Mouse (Mus musculus) testis, adult 2 months (tissue): ENCODE measurements around the gene Mknk1. TPM values are rescaled to one million over a fixed set of nuclear protein-coding genes. Genes with fewer than 3 reads are reported as not detected.

Experiments
- H3K27ac ChIP-seq: fragments of 200-500 bp; 2 replicates; pipeline ENCODE4 v1.5.1; 2012; ENCODE audit warnings: low read depth, low read length; ENCODE audit not compliant: control insufficient read depth, insufficient read depth
- H3K27me3 ChIP-seq: fragments of 200-500 bp; 2 replicates; pipeline ENCODE4 v1.6.1; 2012; ENCODE audit warnings: mild to moderate bottlenecking, low read length, moderate library complexity; ENCODE audit not compliant: control insufficient read depth, insufficient read depth
- H3K36me3 ChIP-seq: fragments of 200-500 bp; 2 replicates; pipeline ENCODE4 v1.6.1; 2012; ENCODE audit warnings: mild to moderate bottlenecking, low read length; ENCODE audit not compliant: control insufficient read depth, insufficient read depth
- H3K4me1 ChIP-seq: fragments of 200-500 bp; 2 replicates; pipeline ENCODE4 v1.6.1; 2012; ENCODE audit warnings: low read length; ENCODE audit not compliant: control insufficient read depth, insufficient read depth
- H3K4me3 ChIP-seq: fragments of 200-500 bp; 2 replicates; pipeline ENCODE4 v1.5.1; 2012; ENCODE audit warnings: low read depth, mild to moderate bottlenecking, low read length, moderate library complexity, mixed read lengths; ENCODE audit not compliant: control insufficient read depth
- CTCF ChIP-seq: fragments of 200-500 bp; IDR thresholded peaks from 2 replicates; pipeline ENCODE4 v1.5.1; 2012; ENCODE audit warnings: low read depth, mild to moderate bottlenecking, inconsistent platforms, low read length, moderate library complexity; ENCODE audit not compliant: control insufficient read depth, insufficient read depth, insufficient replicate concordance
- POLR2A ChIP-seq: fragments of 200-500 bp; IDR thresholded peaks from 2 replicates; pipeline ENCODE4 v1.6.1; 2012; ENCODE audit warnings: low read depth, mild to moderate bottlenecking, inconsistent platforms, low read length, moderate library complexity; ENCODE audit not compliant: control insufficient read depth
- polyA plus RNA-seq: library from polyadenylated mRNA; depleted of rRNA; stranded (reverse); fragments of >200 nt; gene quantifications from 2 replicates; pipeline ENCODE4 v1.2.3, GENCODE M21; 2012

Gene Mknk1
- polyA plus RNA-seq, 1 experiment, result 29.4 TPM

DNA sequence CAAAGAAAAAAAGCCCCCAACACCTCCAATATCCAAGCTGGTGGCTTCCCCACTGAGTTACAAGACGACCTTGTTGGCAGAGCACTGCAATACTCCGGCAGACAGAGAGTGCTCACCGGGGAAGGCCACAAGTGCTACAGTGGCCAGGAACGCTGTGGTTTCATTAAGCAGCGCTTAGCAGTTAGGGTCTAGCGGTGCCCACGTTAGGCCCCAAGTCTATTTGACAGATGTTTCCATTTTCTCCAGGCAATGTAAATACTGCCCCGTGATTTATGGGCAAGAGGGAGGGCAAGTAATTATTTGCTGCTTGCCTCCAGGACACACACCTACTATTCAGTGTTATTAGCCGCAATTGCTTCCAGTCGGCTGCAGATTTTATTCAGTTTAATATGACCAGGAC is 24.9 kb downstream of the Mknk1 start:
- Histone ChIP-seq H3K4me1 (no peaks in the 10 kb centered on the region), H3K27ac (no peak overlapping the region), H3K27me3 (no peaks in the 10 kb centered on the region), H3K4me3 (no peak overlapping the region), H3K36me3 (no peaks in the 10 kb centered on the region; the same call in none of the 2 replicates)
- TF ChIP-seq POLR2A, result no peak
- TF ChIP-seq CTCF, result no peak

DNA sequence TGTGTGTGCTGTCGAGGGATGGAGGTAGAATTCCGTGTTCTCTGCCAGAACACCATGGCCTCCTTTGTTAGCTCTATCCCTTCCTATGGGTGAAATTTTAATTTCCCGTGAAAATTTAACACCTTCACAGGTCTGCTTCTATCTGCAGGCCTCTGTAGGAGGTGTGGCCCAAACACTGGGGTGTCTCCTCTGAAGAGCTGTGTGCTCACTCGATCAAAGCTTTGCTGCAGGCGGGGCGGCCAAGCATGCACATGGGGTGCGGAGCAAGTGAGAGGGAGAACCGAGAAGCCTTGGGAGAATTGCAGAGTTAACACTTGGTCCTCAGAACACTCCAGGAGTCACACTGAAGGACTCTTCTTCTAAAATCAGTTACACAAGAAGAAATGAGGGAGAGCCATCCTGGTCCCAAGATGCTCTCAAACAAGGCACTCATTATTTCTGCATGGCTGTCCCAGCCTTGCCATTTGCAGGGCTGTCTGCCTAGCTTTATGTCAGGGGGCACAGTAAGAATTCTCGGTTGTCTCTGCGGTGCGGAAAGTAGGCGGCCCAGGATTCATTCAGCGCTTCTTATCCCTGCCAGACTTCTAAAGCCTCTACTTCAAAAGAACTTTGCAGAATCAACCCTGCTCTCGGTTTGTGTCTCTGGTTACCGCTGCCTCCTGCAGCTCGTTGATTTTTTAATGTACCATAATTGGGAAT is 30.7 kb downstream of the Mknk1 start:
- no peak for TF ChIP-seq POLR2A
- no peak overlapping the region for H3K4me3 ChIP-seq
- H3K4me1 ChIP-seq, result no peaks in the 10 kb centered on the region
- H3K36me3 ChIP-seq, result peaks cover 4% of the 10 kb centered on the region
- H3K27me3 ChIP-seq, result no peaks in the 10 kb centered on the region
- H3K27ac ChIP-seq, result no peak overlapping the region

DNA sequence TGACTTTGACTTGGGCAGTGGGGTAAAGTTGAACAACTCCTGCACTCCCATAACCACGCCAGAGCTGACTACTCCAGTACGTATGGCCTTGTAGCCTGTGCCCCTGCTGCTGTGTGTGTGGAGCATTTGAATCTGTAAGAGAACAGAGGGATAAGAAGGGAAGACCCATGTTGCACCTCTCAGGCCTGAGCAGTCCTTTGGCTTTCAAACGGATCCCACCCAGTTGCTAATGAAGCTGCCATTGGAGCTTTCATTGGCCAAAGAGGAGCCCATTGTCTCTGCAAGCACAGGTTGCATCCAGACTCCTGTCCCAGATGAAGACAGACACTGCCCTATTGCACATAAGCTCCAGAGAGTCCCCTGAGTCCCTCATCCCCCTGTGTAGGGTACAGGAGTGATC is 34.2 kb downstream of the Mknk1 start:
- Histone ChIP-seq H3K27ac (no peak overlapping the region), H3K4me3 (no peak overlapping the region), H3K27me3 (no peaks in the 10 kb centered on the region), H3K4me1 (no peaks in the 10 kb centered on the region), H3K36me3 (peaks cover 4% of the 10 kb centered on the region)
- TF ChIP-seq CTCF, result no peak

DNA sequence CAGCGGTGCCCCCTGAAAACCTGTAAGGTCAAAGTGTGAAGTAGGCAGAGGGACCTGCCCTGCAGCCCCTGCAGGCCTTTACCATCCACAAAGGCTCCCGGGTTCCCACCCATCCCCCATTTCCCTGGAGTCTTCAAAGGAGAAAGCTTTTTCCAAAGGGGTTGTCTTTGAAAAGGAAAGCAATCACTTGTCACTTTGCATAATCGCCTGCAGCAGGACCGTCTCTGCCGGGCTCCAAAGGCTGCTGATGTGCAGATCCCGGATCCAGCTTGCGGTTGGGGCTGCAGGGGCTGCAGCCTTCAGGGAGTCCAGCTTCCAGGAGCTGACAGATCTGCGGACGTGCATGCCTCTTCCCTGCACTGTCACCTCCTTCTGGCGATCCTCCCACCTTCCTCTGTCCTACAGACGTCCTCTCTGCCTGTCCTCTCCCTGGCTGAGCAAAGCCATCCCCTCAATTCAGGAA is 39.2 kb downstream of the Mknk1 start:
- H3K36me3 ChIP-seq, result peaks cover 4% of the 10 kb centered on the region
- no peak for TF ChIP-seq POLR2A
- no peak for TF ChIP-seq CTCF
- H3K27ac ChIP-seq, result no peak overlapping the region
- no peaks in the 10 kb centered on the region; the same call in 1 of the 2 replicates for H3K4me1 ChIP-seq
- no peaks in the 10 kb centered on the region for H3K27me3 ChIP-seq
- no peak overlapping the region for H3K4me3 ChIP-seq

DNA sequence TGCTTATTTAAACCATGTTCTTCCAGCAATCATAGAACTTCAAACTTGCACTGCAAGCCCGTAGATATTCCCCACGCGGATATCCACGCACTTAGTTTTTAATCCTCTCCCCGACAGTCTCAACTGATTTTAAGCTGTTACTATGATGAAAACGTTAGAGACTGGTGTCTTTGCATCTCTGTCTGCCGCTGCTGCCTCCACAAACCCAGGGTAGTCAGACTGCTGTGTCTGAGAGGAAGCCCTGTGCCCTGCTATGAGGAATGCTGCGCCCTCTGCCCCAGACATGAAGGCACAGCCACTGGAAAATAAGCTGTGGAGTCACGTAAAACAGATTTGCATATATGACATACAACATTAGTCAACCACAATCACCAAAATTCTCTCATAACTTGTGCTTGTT is 39.8 kb downstream of the Mknk1 start:
- Histone ChIP-seq H3K27ac (no peak overlapping the region), H3K27me3 (no peaks in the 10 kb centered on the region), H3K4me3 (no peak overlapping the region), H3K36me3 (peaks cover 1% of the 10 kb centered on the region), H3K4me1 (no peaks in the 10 kb centered on the region; the same call in 1 of the 2 replicates)
- no peak for TF ChIP-seq POLR2A
- no peak for TF ChIP-seq CTCF

DNA sequence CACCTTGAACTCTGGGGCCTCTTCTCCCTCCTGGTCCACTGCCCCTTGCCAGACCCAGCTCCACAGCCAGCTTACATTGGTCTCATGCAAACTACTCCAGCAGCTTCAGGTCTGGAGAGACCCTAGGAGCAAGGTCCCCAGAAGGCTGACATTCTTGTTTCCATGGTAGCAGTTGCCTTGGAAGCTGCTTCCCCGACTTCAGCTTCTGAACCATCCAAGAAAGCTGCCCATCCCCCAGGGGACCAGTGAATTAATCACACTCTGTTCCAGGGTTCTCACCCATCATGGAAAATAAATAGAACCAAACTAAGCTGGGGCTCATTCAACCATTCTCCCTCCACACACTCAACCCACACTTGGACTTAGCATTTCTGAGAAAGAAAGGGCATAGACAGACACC is 42.2 kb downstream of the Mknk1 start:
- H3K4me3 ChIP-seq, result no peak overlapping the region
- H3K36me3 ChIP-seq, result no peaks in the 10 kb centered on the region; the same call in 1 of the 2 replicates
- no peaks in the 10 kb centered on the region; the same call in 1 of the 2 replicates for H3K4me1 ChIP-seq
- no peak overlapping the region for H3K27ac ChIP-seq
- no peaks in the 10 kb centered on the region for H3K27me3 ChIP-seq
- TF ChIP-seq POLR2A, result no peak
- TF ChIP-seq CTCF, result no peak

DNA sequence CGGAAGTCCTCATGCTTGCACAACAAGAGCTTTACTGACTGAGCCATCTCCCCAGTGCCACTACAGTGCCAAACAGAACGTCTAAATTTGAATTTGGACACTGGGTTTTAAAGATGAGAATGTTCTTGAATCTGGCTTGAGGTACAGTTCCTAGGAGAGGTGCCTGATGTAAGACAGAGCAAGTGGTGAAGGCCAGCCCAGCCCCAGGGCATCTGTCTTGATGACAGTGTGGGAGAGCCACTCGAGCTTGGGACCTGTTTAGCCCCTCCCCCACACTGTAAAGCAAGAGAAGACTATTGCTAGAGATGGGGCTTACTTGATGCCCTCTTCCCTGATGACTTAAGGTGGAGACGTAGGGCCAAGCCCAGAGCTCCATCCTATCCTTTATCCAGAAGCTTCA is 43.2 kb downstream of the Mknk1 start:
- Histone ChIP-seq H3K4me3 (no peak overlapping the region), H3K4me1 (no peaks in the 10 kb centered on the region; the same call in 1 of the 2 replicates), H3K36me3 (no peaks in the 10 kb centered on the region; the same call in 1 of the 2 replicates), H3K27ac (no peak overlapping the region), H3K27me3 (no peaks in the 10 kb centered on the region)
- no peak for TF ChIP-seq POLR2A

DNA sequence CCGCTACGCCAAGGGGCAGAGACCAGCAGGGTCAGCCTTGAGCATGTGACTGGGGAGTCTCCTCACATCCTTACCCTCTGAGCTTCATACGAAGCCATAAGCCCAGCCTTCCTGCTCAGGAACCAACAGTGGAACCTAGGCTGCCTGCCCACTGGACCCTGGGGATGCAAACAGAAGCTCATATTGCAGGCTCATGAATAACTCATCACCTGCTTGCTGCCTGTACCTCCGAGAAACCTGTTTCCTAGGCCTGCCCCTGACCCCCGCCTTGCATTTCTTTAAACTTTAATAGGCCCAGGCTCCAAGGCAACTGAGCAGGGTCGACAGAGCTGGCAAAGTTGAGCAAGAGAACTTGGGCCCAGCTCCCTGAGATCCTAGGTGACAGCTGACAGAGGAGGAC is 45.0 kb downstream of the Mknk1 start, which contains the start of gene Kncn:
TSS of gene Kncn (plus strand) at position 379 of the 400 bp plus-strand sequence.
- no peak within 1 kb of the TSS for H3K27ac ChIP-seq
- no peaks in the 10 kb centered on the region for H3K36me3 ChIP-seq
- no peak for TF ChIP-seq POLR2A
- TF ChIP-seq CTCF, result no peak
- no peaks in the 10 kb centered on the region for H3K27me3 ChIP-seq
- H3K4me1 ChIP-seq, result no peaks in the 10 kb centered on the region; the same call in 1 of the 2 replicates
- no peak within 1 kb of the TSS for H3K4me3 ChIP-seq
